Mouse (Mus musculus) embryonic facial prominence, embryonic 11.5 days (tissue): ENCODE results near the gene Sun3. TPM values are rescaled to one million over a fixed set of nuclear protein-coding genes. Genes with fewer than 3 reads are reported as not detected.
A peak's percentile ranks its signal among the peaks of the same experiment; 100 is the strongest.

Experiments used
- ATAC-seq: fragments of 200-750 bp; cut with Nextera tagmentation; replicated peaks from 2 replicates; pipeline ENCODE4 v1.8.0; 2017; ENCODE audit warnings: low read depth; ENCODE audit not compliant: insufficient number of reproducible peaks, low FRiP score, low TSS enrichment
- DNase-seq: peaks from one replicate; pipeline ENCODE4 v3.0.0-alpha.2; 2015; ENCODE audit warnings: low spot score
- H3K27ac ChIP-seq: fragments of 300-500 bp; sonication (generic); replicated peaks from 2 replicates; pipeline ENCODE4 v1.5.1; 2014; ENCODE audit warnings: mild to moderate bottlenecking, low read depth, low read length, control low read depth
- H3K27me3 ChIP-seq: fragments of 300-500 bp; sonication (generic); 2 replicates; pipeline ENCODE4 v1.6.1; 2014; ENCODE audit warnings: mild to moderate bottlenecking, low read length, moderate library complexity, mixed read lengths; ENCODE audit not compliant: control insufficient read depth, insufficient read depth
- H3K36me3 ChIP-seq: fragments of 300-500 bp; sonication (generic); replicated peaks from 2 replicates; pipeline ENCODE4 v1.6.1; 2014; ENCODE audit warnings: low read depth, mild to moderate bottlenecking, low read length, moderate library complexity, mixed read lengths; ENCODE audit not compliant: control insufficient read depth, insufficient read depth
- H3K4me1 ChIP-seq: fragments of 300-500 bp; sonication (generic); 2 replicates; pipeline ENCODE4 v1.6.1; 2014; ENCODE audit warnings: low read length, mixed read lengths; ENCODE audit not compliant: control insufficient read depth, insufficient read depth
- H3K4me2 ChIP-seq: fragments of 300-500 bp; sonication (generic); 2 replicates; pipeline ENCODE4 v1.6.1; 2014; ENCODE audit warnings: low read depth, mild to moderate bottlenecking, control low read depth, low read length, moderate library complexity
- H3K4me3 ChIP-seq: fragments of 300-500 bp; sonication (generic); 2 replicates; pipeline ENCODE4 v1.5.1; 2014; ENCODE audit warnings: low read depth, low read length, control low read depth
- H3K9ac ChIP-seq: fragments of 300-500 bp; sonication (generic); replicated peaks from 2 replicates; pipeline ENCODE4 v1.6.1; 2014; ENCODE audit warnings: mild to moderate bottlenecking, control low read depth, low read length
- H3K9me3 ChIP-seq: fragments of 300-500 bp; sonication (generic); replicated peaks from 2 replicates; pipeline ENCODE4 v1.6.1; 2016; ENCODE audit warnings: mild to moderate bottlenecking, low read length, inconsistent platforms, mixed read lengths; ENCODE audit not compliant: control insufficient read depth
- WGBS: fragments of 180-500 bp; shearing (Covaris S2); extraction: QIAGEN DNeasy Blood & Tissue Kit; methylation state at CpG from one replicate; pipeline ENCODE4 v1.1.7; 2014; 5-methylcytosine and 5-hydroxymethylcytosine counted together
- polyA plus RNA-seq: library from polyadenylated mRNA; unstranded; fragments of >200 nt; fragmentation: Nextera tagmentation; extraction: Ambion mirVana; gene quantifications from 2 replicates; pipeline ENCODE4 v1.2.1, GENCODE M21; 2014

Gene Sun3
- polyA plus RNA-seq, 1 experiment from 2014 or later = 0.24 TPM

DNA sequence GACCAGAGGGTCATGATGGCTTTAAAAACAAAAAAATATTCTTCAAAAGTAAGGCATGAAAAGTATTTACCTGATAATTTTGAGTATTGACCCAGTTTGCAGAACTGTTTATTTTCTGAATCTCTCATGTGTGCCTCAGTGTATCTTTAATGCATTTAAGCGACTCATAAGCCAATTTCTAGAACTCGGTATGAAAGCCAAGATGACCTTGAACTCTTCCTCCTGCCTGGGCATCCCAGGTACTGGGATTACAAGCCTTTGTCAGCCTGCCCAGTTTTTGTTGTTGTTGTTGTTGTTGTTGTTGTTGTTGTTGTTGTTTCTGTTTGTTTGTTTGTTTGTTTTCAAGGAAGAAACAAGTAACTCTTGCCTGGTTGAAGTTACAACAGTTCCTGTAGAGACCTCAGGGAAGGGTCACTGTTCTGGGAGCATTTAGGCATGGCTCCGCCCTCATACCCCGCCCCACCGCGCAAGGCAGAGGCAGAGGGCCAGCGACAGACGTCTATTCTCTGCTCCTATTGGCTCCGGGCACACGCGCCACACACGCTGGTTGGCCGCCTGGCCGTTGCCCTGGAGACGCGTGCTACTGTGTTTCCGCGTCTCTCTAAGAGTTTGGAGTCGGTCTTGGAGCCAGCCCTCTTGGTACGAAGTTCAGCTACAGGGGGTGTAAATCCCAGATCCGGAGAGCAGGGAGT lies 634 bp downstream of the Sun3 start, which contains the start of gene Gm11992:
TSS of gene Gm11992 (plus strand) at position 584 of the 692 bp plus-strand sequence.
- peak; percentile 94 for DNase-seq
- Histone ChIP-seq H3K27me3 (peaks cover 11% of the 10 kb centered on the region), H3K9me3 (no peaks in the 10 kb centered on the region), H3K4me2 (peak within 1 kb of the TSS; percentile 93), H3K9ac (no peak within 1 kb of the TSS; the same call in 1 of the 2 replicates), H3K4me3 (peak within 1 kb of the TSS; percentile 39), H3K36me3 (no peaks in the 10 kb centered on the region), H3K4me1 (no peaks in the 10 kb centered on the region; the same call in 1 of the 2 replicates), H3K27ac (no peak within 1 kb of the TSS)
- ATAC-seq = peak; percentile 100
- WGBS = 4% methylated on average over 21 of the region's 21 CpGs

DNA sequence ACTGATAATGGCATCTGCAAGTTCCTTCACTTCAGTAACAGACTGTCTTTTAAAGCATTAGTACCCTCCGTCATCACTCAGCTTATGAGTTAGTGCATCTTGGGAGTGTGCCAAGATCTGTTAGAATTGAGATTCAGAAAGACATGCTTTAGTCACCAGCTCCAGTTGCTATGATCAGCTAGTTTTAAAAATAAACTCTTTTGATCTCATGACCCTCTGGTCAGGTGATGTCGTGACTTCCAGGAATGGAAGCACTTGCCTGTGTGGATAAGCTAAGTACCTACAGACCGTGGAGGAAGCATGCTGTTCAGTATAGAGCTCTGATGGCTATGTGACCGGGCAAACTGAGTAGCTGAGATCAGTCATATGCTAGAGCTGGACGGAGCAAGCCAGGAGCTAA lies 1.7 kb downstream of the Sun3 start:
- no peak overlapping the region for H3K9ac ChIP-seq
- ATAC-seq (no peak), DNase-seq (no peak)
- no peak overlapping the region for H3K4me3 ChIP-seq
- H3K4me1 ChIP-seq = no peaks in the 10 kb centered on the region; the same call in 1 of the 2 replicates
- H3K36me3 ChIP-seq = no peaks in the 10 kb centered on the region
- no peak overlapping the region for H3K27ac ChIP-seq
- no peak overlapping the region for H3K4me2 ChIP-seq
- no peaks in the 10 kb centered on the region for H3K9me3 ChIP-seq
- WGBS = 83% methylated on average over 5 of the region's 5 CpGs
- peaks cover 11% of the 10 kb centered on the region for H3K27me3 ChIP-seq

GRCm38 (mm10) chr11:9046546-9046945 lies 2.2 kb downstream of the Sun3 start:
- no peak overlapping the region for H3K4me2 ChIP-seq
- ATAC-seq = no peak
- no peaks in the 10 kb centered on the region; the same call in 1 of the 2 replicates for H3K4me1 ChIP-seq
- H3K4me3 ChIP-seq = no peak overlapping the region
- DNase-seq = no peak
- H3K36me3 ChIP-seq = no peaks in the 10 kb centered on the region
- H3K9me3 ChIP-seq = no peaks in the 10 kb centered on the region
- WGBS = 88% methylated on average over 2 of the region's 2 CpGs
- H3K27ac ChIP-seq = no peak overlapping the region
- no peak overlapping the region for H3K9ac ChIP-seq
- H3K27me3 ChIP-seq = peaks cover 11% of the 10 kb centered on the region

- no peak overlapping the region for H3K4me3 ChIP-seq
- no peaks in the 10 kb centered on the region for H3K4me1 ChIP-seq
- no peaks in the 10 kb centered on the region for H3K9me3 ChIP-seq
- H3K4me2 ChIP-seq = no peak overlapping the region
- H3K27ac ChIP-seq = no peak overlapping the region
- DNase-seq = no peak
- ATAC-seq = no peak
- no peaks in the 10 kb centered on the region for H3K36me3 ChIP-seq
- WGBS = 77% methylated on average over 2 of the region's 2 CpGs
- H3K27me3 ChIP-seq = no peaks in the 10 kb centered on the region
- no peak overlapping the region for H3K9ac ChIP-seq
Observed at GRCm38 (mm10) chr11:9031530-9031929, 17.3 kb downstream of the Sun3 start.

- Histone ChIP-seq H3K4me3 (no peak overlapping the region), H3K4me2 (no peak overlapping the region), H3K27ac (no peak overlapping the region), H3K27me3 (no peaks in the 10 kb centered on the region), H3K4me1 (no peaks in the 10 kb centered on the region), H3K9me3 (no peaks in the 10 kb centered on the region), H3K36me3 (no peaks in the 10 kb centered on the region), H3K9ac (no peak overlapping the region)
- DNase-seq = no peak
- WGBS = 77% methylated on average over 3 of the region's 3 CpGs
- no peak for ATAC-seq
Observed at GRCm38 (mm10) chr11:9025211-9025610, 23.6 kb downstream of the Sun3 start.

- no peak for DNase-seq
Observed at GRCm38 (mm10) chr11:9024782-9025181, 24.0 kb downstream of the Sun3 start.

GRCm38 (mm10) chr11:9020207-9020606 lies 28.6 kb downstream of the Sun3 start:
- DNase-seq = no peak
- H3K4me3 ChIP-seq = no peak overlapping the region
- no peak for ATAC-seq
- WGBS = 90% methylated on average over 5 of the region's 5 CpGs
- no peak overlapping the region for H3K4me2 ChIP-seq
- no peak overlapping the region for H3K9ac ChIP-seq
- no peaks in the 10 kb centered on the region for H3K4me1 ChIP-seq
- no peaks in the 10 kb centered on the region for H3K9me3 ChIP-seq
- H3K27me3 ChIP-seq = no peaks in the 10 kb centered on the region
- H3K36me3 ChIP-seq = no peaks in the 10 kb centered on the region
- no peak overlapping the region for H3K27ac ChIP-seq

More at GRCm38 (mm10) chr11:9024782-9025181, 24.0 kb downstream of the Sun3 start:
- H3K9me3 ChIP-seq = no peaks in the 10 kb centered on the region
- no peak overlapping the region for H3K27ac ChIP-seq
- H3K4me1 ChIP-seq = no peaks in the 10 kb centered on the region
- WGBS = 83% methylated on average over 7 of the region's 7 CpGs
- H3K9ac ChIP-seq = no peak overlapping the region
- H3K36me3 ChIP-seq = no peaks in the 10 kb centered on the region
- no peaks in the 10 kb centered on the region for H3K27me3 ChIP-seq
- no peak overlapping the region for H3K4me2 ChIP-seq
- H3K4me3 ChIP-seq = no peak overlapping the region
- ATAC-seq = no peak

GRCm38 (mm10) chr11:9018491-9019267 lies 30.1 kb downstream of the Sun3 start:
- no peaks in the 10 kb centered on the region for H3K27me3 ChIP-seq
- no peak for DNase-seq
- no peaks in the 10 kb centered on the region for H3K9me3 ChIP-seq
- no peak for ATAC-seq
- no peak overlapping the region for H3K4me2 ChIP-seq
- no peak overlapping the region for H3K9ac ChIP-seq
- H3K36me3 ChIP-seq = no peaks in the 10 kb centered on the region
- H3K4me1 ChIP-seq = no peaks in the 10 kb centered on the region
- H3K27ac ChIP-seq = no peak overlapping the region
- H3K4me3 ChIP-seq = no peak overlapping the region
- 74% methylated on average over 6 of the region's 6 CpGs for WGBS
